Mouse (Mus musculus): Measurements from ENCODE around the gene Pacrg.

DNA sequence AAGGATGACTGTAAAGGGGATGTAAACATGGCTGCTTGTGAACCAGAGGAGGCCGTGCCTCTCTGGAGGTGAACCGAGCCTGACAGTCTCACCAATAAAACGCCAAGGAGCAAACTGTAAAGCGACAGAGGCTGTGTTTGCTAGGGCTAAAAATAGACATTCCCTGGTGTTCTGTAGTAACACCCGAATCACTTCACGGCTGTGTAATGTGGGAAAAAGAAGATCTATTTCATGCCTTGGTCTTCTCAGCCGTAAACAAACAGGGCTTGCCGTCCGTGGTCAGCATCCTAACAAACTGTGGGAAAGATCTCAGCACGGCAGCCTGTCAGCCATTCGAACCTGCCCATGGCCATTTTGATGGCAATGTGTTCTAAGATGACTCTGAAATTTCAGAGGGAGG, 442.8 kb downstream of the Pacrg start:
- no peak for TF ChIP-seq CTCF (IDR thresholded peaks at IDR 0.05; ENCODE audit: low read depth, low read length)
- TF ChIP-seq GATA1 (IDR thresholded peaks at IDR 0.05; ENCODE audit: borderline replicate concordance, low read length), result no peak
- TF ChIP-seq TAL1 (conservative IDR thresholded peaks at IDR 0.05; ENCODE audit: low read depth, low read length), result no peak

Measured in G1E (cell line).